Mouse (Mus musculus) liver, embryonic 14.5 days (tissue): ENCODE measurements around the gene Hist1h2bj. TPM values are rescaled to one million over a fixed set of nuclear protein-coding genes. Genes with fewer than 3 reads are reported as not detected.

Experiments used
- ATAC-seq: fragments of 200-750 bp; cut with Nextera tagmentation; 2 replicates; pipeline ENCODE4 v1.8.0; 2017; ENCODE audit warnings: moderate number of reproducible peaks, mild to moderate bottlenecking, moderate library complexity; ENCODE audit not compliant: insufficient read depth
- DNase-seq, 3 experiments: peaks; one replicate each; pipeline ENCODE4 v3.0.0-alpha.2; 2012 to 2013; ENCODE audit warnings: low read depth in 3 of 3, low spot score in 3 of 3
- H3K27ac ChIP-seq: fragments of 300-500 bp; sonication (generic); 2 replicates; pipeline ENCODE4 v1.5.1; 2014; ENCODE audit warnings: moderate library complexity, mild to moderate bottlenecking, control low read depth, inconsistent platforms
- H3K27me3 ChIP-seq: fragments of 300-500 bp; sonication (generic); 2 replicates; pipeline ENCODE4 v1.6.1; 2014; ENCODE audit warnings: mild to moderate bottlenecking, low read length, moderate library complexity; ENCODE audit not compliant: control insufficient read depth, insufficient read depth
- H3K36me3 ChIP-seq: fragments of 300-500 bp; sonication (generic); replicated peaks from 2 replicates; pipeline ENCODE4 v1.6.1; 2014; ENCODE audit warnings: low read depth; ENCODE audit not compliant: control insufficient read depth, insufficient read depth
- H3K4me1 ChIP-seq, 2 experiments: fragments of 200-500 bp in 1 of 2; fragments of 300-500 bp in 1 of 2; sonication (generic) in 1 of 2; replicated peaks; 2 replicates each; pipeline ENCODE4 v1.6.1; 2012 to 2014; ENCODE audit warnings: antibody characterized with exemption in 1 of 2, inconsistent platforms in 1 of 2, low read length in 1 of 2; ENCODE audit not compliant: control insufficient read depth in 2 of 2, insufficient read depth in 2 of 2
- H3K4me2 ChIP-seq: fragments of 300-500 bp; sonication (generic); 2 replicates; pipeline ENCODE4 v1.6.1; 2014; ENCODE audit warnings: low read depth, mild to moderate bottlenecking, control low read depth, moderate library complexity
- H3K4me3 ChIP-seq, 2 experiments: fragments of 200-500 bp in 1 of 2; fragments of 300-500 bp in 1 of 2; sonication (generic) in 1 of 2; 2 replicates each; pipeline ENCODE4 v1.5.1; 2012 to 2014; ENCODE audit warnings: low read depth in 2 of 2, low read length in 2 of 2, mild to moderate bottlenecking in 2 of 2, control low read depth in 1 of 2, inconsistent platforms in 1 of 2, moderate library complexity in 1 of 2; ENCODE audit not compliant: insufficient read depth in 1 of 2
- H3K9ac ChIP-seq: fragments of 300-500 bp; sonication (generic); replicated peaks from 2 replicates; pipeline ENCODE4 v1.6.1; 2014; ENCODE audit warnings: mild to moderate bottlenecking, control low read depth, moderate library complexity
- H3K9me3 ChIP-seq: fragments of 300-500 bp; sonication (generic); 2 replicates; pipeline ENCODE4 v1.6.1; 2016; ENCODE audit warnings: low read length, mixed read lengths; ENCODE audit not compliant: control insufficient read depth
- CTCF ChIP-seq: IDR thresholded peaks from 2 replicates; pipeline ENCODE4 v1.5.1; 2016; ENCODE audit warnings: antibody characterized with exemption, low read depth, control low read depth
- EP300 ChIP-seq: IDR thresholded peaks from 2 replicates; pipeline ENCODE4 v1.6.1; 2016; ENCODE audit warnings: antibody characterized with exemption, low read depth
- WGBS: fragments of 180-500 bp; shearing (Covaris S2); extraction: QIAGEN DNeasy Blood & Tissue Kit; methylation state at CpG from one replicate; pipeline ENCODE4 v1.1.7; 2014; ENCODE audit not compliant: insufficient replicate concordance; 5-methylcytosine and 5-hydroxymethylcytosine counted together
- polyA plus RNA-seq, 2 experiments: library from polyadenylated mRNA; depleted of rRNA in 1 of 2; stranded (reverse) in 1 of 2; unstranded in 1 of 2; fragments of >200 nt; fragmentation: Nextera tagmentation in 1 of 2; extraction: Ambion mirVana in 1 of 2; gene quantifications; 2 replicates each; pipeline versions ENCODE4 v1.2.1 to v1.2.3; 2012 to 2014

The Hist1h2bj gene
- polyA plus RNA-seq, 2 experiments = 12.4 to 21.4 TPM

DNA sequence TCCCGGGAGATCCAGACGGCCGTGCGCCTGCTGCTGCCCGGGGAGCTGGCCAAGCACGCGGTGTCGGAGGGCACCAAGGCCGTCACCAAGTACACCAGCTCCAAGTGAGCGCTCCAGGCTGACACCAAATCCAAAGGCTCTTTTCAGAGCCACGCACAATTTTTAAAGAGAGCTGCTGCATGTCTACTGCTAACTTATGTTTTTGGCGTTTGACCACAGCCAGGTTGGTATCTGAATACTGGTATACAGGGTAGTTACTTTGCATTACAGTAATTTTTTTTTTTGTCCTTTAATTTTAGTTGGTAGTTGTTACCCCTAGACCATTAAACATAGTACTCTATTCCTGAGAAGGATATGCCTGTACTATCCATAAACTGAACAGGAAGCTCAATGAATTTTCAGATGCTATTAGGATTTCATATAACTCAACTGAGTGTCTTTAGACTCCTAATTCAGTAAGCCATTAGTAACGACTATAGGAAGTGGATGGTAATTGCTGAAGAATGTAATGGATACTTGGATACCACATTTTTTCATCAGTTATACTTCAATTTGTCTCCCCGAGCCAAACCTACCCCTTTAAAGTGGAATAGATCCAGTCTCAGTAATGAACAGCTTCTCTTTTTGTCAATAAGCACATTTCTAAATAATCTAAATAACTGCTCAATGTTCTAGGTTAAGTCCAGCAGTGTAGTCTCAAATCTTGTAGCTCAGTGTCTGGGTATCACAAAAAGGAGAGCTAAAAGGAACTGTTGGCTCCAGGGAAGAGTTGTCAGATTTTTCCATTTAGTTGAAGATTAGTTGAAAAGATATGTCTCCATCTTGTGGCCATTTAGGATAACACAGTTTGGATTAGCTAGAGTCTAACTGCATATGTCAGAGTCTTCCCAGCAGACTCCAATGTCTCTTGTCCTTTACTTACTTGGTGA is 753 bp downstream of the Hist1h2bj start:
- WGBS = under 1% methylated on average over 9 of the region's 14 CpGs
- Histone ChIP-seq H3K36me3 (no peaks in the 10 kb centered on the region), H3K9ac (peak overlapping the region; percentile 81), H3K27ac (peak overlapping the region; percentile 97), H3K27me3 (no peaks in the 10 kb centered on the region), H3K4me2 (peak overlapping the region; percentile 80), H3K4me1 (peaks cover 16 to 28% of the 10 kb centered on the region in 2 experiments), H3K9me3 (no peaks in the 10 kb centered on the region), H3K4me3 (peak overlapping the region; percentile 51 to 57)
- TF ChIP-seq EP300 (no peak; the same call in 1 of the 2 replicates), CTCF (peak; percentile 65)
- peak in 2 of 3 experiments; percentile 71 to 83 for DNase-seq
- ATAC-seq = peak; percentile 12

DNA sequence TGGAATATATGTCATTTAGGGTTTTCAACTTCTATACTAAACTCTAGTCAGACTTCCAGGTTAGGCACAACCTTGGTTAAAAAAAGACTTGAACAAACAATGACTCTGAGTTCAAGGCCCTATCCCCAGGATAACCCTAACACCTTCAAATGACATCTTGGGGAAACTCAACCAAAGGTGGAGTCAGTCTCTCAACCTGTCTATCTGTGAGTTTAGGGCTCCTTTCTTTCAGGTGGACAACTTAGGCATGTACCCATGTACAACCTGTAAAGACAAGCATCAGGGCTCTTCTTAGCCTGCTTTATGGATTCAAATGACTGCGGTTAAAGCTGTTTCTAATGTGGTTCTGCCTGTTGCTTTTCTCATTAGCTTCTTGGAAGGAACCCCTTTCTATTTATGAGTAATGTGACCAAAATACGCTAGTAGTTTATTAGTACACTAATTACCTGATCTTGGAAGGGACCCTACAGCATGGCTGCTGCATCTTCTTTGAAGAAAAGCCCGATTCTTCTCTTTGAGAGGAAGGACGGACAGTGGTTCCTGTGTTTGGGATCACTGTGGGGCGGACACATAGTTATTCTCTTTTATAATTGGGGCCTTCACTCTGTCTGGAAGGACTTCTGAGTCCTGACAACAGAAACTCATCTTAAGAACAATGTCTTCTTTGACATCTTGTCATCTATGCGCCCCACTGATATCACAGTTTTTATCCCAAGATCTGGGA is 1.6 kb downstream of the Hist1h2bj start:
- Histone ChIP-seq H3K27ac (peak overlapping the region; percentile 97), H3K4me2 (peak overlapping the region; percentile 80), H3K36me3 (no peaks in the 10 kb centered on the region), H3K4me3 (peak overlapping the region; percentile 43 to 57), H3K27me3 (no peaks in the 10 kb centered on the region), H3K9ac (peak overlapping the region; percentile 81), H3K9me3 (no peaks in the 10 kb centered on the region), H3K4me1 (peaks cover 15 to 32% of the 10 kb centered on the region in 2 experiments)
- WGBS = 82% methylated on average over 6 of the region's 6 CpGs
- no peak for ATAC-seq
- no peak for DNase-seq
- TF ChIP-seq EP300 = no peak
- no peak for TF ChIP-seq CTCF

DNA sequence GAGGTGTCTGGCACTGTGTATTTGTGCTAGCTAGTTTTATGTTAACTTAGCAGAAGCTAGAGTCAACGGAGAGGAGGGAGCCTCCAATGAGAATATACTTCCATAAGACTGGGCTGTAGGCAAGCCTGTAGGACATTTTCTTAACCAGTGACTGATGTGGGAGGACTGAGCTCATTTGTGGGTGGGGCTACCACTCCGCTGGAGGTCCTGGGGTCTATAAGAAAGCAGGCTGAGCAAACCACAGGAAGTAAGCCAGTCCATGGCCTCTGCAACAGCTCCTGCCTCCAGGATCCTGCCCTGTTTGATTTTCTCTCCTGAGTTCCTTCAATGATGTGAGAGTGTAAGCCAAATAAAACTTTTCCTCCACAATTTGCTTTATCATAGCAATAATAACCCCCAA is 2.3 kb downstream of the Hist1h2bj start:
- ATAC-seq (no peak), DNase-seq (no peak)
- no peaks in the 10 kb centered on the region for H3K9me3 ChIP-seq
- TF ChIP-seq CTCF (no peak), EP300 (no peak)
- H3K4me3 ChIP-seq = no peak overlapping the region
- peak overlapping the region; percentile 97 for H3K27ac ChIP-seq
- H3K9ac ChIP-seq = peak overlapping the region; percentile 81
- H3K4me2 ChIP-seq = peak overlapping the region; percentile 80
- H3K36me3 ChIP-seq = no peaks in the 10 kb centered on the region
- H3K4me1 ChIP-seq = peaks cover 11 to 34% of the 10 kb centered on the region in 2 experiments
- no peaks in the 10 kb centered on the region for H3K27me3 ChIP-seq
- 22% methylated on average over 2 of the region's 2 CpGs for WGBS

DNA sequence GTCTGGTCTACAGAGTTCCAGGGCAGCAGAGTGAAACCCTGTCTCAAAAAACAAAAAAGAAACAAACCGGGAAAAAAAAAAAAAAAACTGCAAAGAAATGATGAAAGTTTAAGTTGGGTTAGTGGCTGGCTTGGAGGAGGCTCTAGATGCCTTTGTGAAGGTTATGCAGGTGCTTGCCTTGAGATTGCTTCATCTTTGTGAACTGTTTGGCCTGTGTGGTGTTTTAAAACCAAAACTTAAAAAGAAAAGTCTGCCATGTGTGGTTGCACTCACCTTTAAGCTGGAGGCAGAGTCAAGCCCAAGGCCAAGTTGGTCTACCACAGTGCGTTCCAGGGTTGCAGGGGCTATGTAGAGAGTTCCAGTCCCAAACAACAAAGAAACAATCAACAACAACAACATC is 6.0 kb downstream of the Hist1h2bj start:
- H3K4me2 ChIP-seq = peak overlapping the region; percentile 7; the same call in 1 of the 2 replicates
- DNase-seq = no peak
- ATAC-seq = no peak
- H3K36me3 ChIP-seq = no peaks in the 10 kb centered on the region
- no peaks in the 10 kb centered on the region for H3K27me3 ChIP-seq
- WGBS = 76% methylated on average over 2 of the region's 2 CpGs
- no peak overlapping the region for H3K9ac ChIP-seq
- no peaks in the 10 kb centered on the region for H3K9me3 ChIP-seq
- H3K27ac ChIP-seq = no peak overlapping the region
- H3K4me1 ChIP-seq = peaks cover 11 to 28% of the 10 kb centered on the region in 2 experiments
- no peak overlapping the region for H3K4me3 ChIP-seq
- no peak for TF ChIP-seq EP300
- no peak for TF ChIP-seq CTCF
